ENCODE assay signal across 15 mouse cellular contexts in genomic region chr19:5821847-5822173, GRCm38 (mm10). TPM values are rescaled to one million over a fixed set of nuclear protein-coding genes. Genes with fewer than 3 reads are reported as not detected.
DNase-seq lines count a peak whose midpoint lies in the region; ATAC-seq and TF ChIP-seq lines count a peak whose summit lies in the region.
"Had no signal": no experiment of that assay in that cellular context is flagged by ENCODE, and none has a peak within 500 bp of the region (broad histone marks: within the 10 kb centered on the region; RNA-seq: fewer than 3 reads in every experiment).

No protein-coding gene starts in this region.

- no peak for ATAC-seq in heart, embryonic 14.5 days (ENCODE audit: insufficient number of reproducible peaks, insufficient read depth, low FRiP score, low read depth)
- ATAC-seq in embryonic facial prominence, embryonic 15.5 days (ENCODE audit: insufficient number of reproducible peaks, low FRiP score, low TSS enrichment, low read depth): no peak
- no peak for ATAC-seq in limb, embryonic 12.5 days (ENCODE audit: insufficient number of reproducible peaks, insufficient read depth, low FRiP score, low TSS enrichment, low read depth)
- ATAC-seq: forebrain, embryonic 15.5 days; inflammation-experienced regulatory T-cells, adult 6 months had no signal

- H3K4me3 ChIP-seq in heart, embryonic 14.5 days (ENCODE audit: control insufficient read depth in 1 of 2, insufficient read depth in 1 of 2, low read depth in 1 of 2, low read length in 2 of 2): peak overlapping the region; percentile 23 to 29
- 0 out of 2 replicates have a peak overlapping the region, but pooled peaks have one; percentile 9 for H3K4me3 ChIP-seq in left cerebral cortex, adult 2 months
- H3K4me3 ChIP-seq in embryonic facial prominence, embryonic 15.5 days (replicated peaks): no peak overlapping the region
- H3K4me3 ChIP-seq in limb, embryonic 12.5 days (replicated peaks): no peak overlapping the region
- H3K4me3 ChIP-seq: forebrain, embryonic 15.5 days; midbrain, embryonic 12.5 days had no signal

- no peak for DNase-seq in heart, postnatal 36 days
- DNase-seq in left cerebral cortex, adult 2 months (ENCODE audit: extremely low spot score in 1 of 2, low spot score in 2 of 2): no peak
- no peak for DNase-seq in left cerebral cortex, postnatal 4 days
- no peak for DNase-seq in left cerebral cortex, adult 8-10 months (ENCODE audit: low spot score in 2 of 2)
- DNase-seq in cerebellum, adult 9-10 months: no peak
- DNase-seq: gastrocnemius, postnatal 14 days; lung, postnatal 14 days; spleen, adult 18-20 months; thymus, adult 18-20 months had no signal

- peak overlapping the region; percentile 33 to 91 for H3K27ac ChIP-seq in heart, embryonic 14.5 days (replicated peaks in 1 of 2; ENCODE audit: control insufficient read depth in 1 of 2, insufficient read depth in 1 of 2, low read depth in 2 of 2, low read length in 2 of 2)
- H3K27ac ChIP-seq in left cerebral cortex, adult 2 months: peak overlapping the region; percentile 65
- peak overlapping the region; percentile 52 for H3K27ac ChIP-seq in embryonic facial prominence, embryonic 15.5 days (replicated peaks)
- H3K27ac ChIP-seq in limb, embryonic 12.5 days: peak overlapping the region; percentile 50; the same call in 1 of the 2 replicates
- H3K27ac ChIP-seq: forebrain, embryonic 15.5 days; midbrain, embryonic 12.5 days had no signal

- 53% methylated on average over 5 of the region's 5 CpGs for WGBS in heart, embryonic 14.5 days
- WGBS in embryonic facial prominence, embryonic 15.5 days: 54% methylated on average over 5 of the region's 5 CpGs
- 49% methylated on average over 5 of the region's 5 CpGs for WGBS in limb, embryonic 12.5 days

- peak overlapping the region; percentile 31 for H3K9ac ChIP-seq in heart, embryonic 14.5 days (ENCODE audit: low read length)
- H3K9ac ChIP-seq in embryonic facial prominence, embryonic 15.5 days: no peak overlapping the region
- H3K9ac ChIP-seq in limb, embryonic 12.5 days (replicated peaks): no peak overlapping the region
- H3K9ac ChIP-seq: forebrain, embryonic 15.5 days; midbrain, embryonic 12.5 days had no signal

- 0 out of 2 replicates have a peak, but pooled peaks cover 2% of the 10 kb centered on the region for H3K36me3 ChIP-seq in heart, embryonic 14.5 days (ENCODE audit: control insufficient read depth, insufficient read depth, low read length)
- no peaks in the 10 kb centered on the region for H3K36me3 ChIP-seq in embryonic facial prominence, embryonic 15.5 days
- H3K36me3 ChIP-seq in limb, embryonic 12.5 days: no peaks in the 10 kb centered on the region
- H3K36me3 ChIP-seq: forebrain, embryonic 15.5 days; midbrain, embryonic 12.5 days had no signal

- peak overlapping the region; percentile 58 for H3K4me2 ChIP-seq in heart, embryonic 14.5 days (ENCODE audit: low read length)
- no peak overlapping the region for H3K4me2 ChIP-seq in embryonic facial prominence, embryonic 15.5 days (replicated peaks)
- H3K4me2 ChIP-seq in limb, embryonic 12.5 days: peak overlapping the region; percentile 11; the same call in 1 of the 2 replicates
- H3K4me2 ChIP-seq: forebrain, embryonic 15.5 days; midbrain, embryonic 12.5 days had no signal

- intact Hi-C loops in heart, postnatal 36 days (cut with DNase I): no loop called here
- intact Hi-C loops in left cerebral cortex, adult 2 months (cut with DNase I): loop anchor here (1.0 kb wide), 1 partner anchor 24 kb away; no protein-coding TSS in a partner anchor
- intact Hi-C loops in left cerebral cortex, postnatal 4 days (cut with DNase I): no loop called here

- H3K9me3 ChIP-seq in heart, embryonic 14.5 days (ENCODE audit: control insufficient read depth, low read length): no peaks in the 10 kb centered on the region
- no peaks in the 10 kb centered on the region for H3K9me3 ChIP-seq in embryonic facial prominence, embryonic 15.5 days (replicated peaks)
- no peaks in the 10 kb centered on the region for H3K9me3 ChIP-seq in limb, embryonic 12.5 days
- H3K9me3 ChIP-seq: forebrain, embryonic 15.5 days; midbrain, embryonic 12.5 days had no signal

- no peaks in the 10 kb centered on the region for H3K27me3 ChIP-seq in heart, embryonic 14.5 days (ENCODE audit: control insufficient read depth, insufficient read depth, low read length)
- no peaks in the 10 kb centered on the region for H3K27me3 ChIP-seq in embryonic facial prominence, embryonic 15.5 days
- H3K27me3 ChIP-seq in limb, embryonic 12.5 days: no peaks in the 10 kb centered on the region
- H3K27me3 ChIP-seq: forebrain, embryonic 15.5 days had no signal

- TF ChIP-seq CTCF in left cerebral cortex, adult 2 months (IDR thresholded peaks at IDR 0.05): no peak

- H3K4me1 ChIP-seq in heart, embryonic 14.5 days (ENCODE audit: control insufficient read depth in 2 of 2, insufficient read depth in 2 of 2, low read length in 2 of 2): peaks cover 40 to 67% of the 10 kb centered on the region in 2 experiments
- H3K4me1 ChIP-seq in embryonic facial prominence, embryonic 15.5 days: peaks cover 49% of the 10 kb centered on the region
- H3K4me1 ChIP-seq in limb, embryonic 12.5 days (replicated peaks): peaks cover 40% of the 10 kb centered on the region

RNA-seq across cellular contexts. Expression of gene Scyl1, which starts 50.6 kb away (rescaled TPM):
- 56.9 and 62.3 TPM in 2 replicates for polyA plus RNA-seq in heart, embryonic 14.5 days (2014; fragmentation: Nextera tagmentation; extraction: Ambion mirVana)
- total RNA-seq in heart, postnatal 36 days (2021): 10 to 100 TPM; 69.0 to 72.9 TPM
- 10 to 100 TPM; 92.0 to 98.0 TPM for total RNA-seq in left cerebral cortex, adult 2 months (2021)
- total RNA-seq in left cerebral cortex, postnatal 4 days (2021): 10 to 100 TPM; 81.7 to 81.8 TPM
- polyA plus RNA-seq in embryonic facial prominence, embryonic 15.5 days (2015; fragmentation: Nextera tagmentation; extraction: Ambion mirVana): 81.4 and 81.8 TPM in 2 replicates
- 74.9 and 78.0 TPM in 2 replicates for polyA plus RNA-seq in limb, embryonic 12.5 days (2016; fragmentation: Nextera tagmentation; extraction: Ambion mirVana)
- 100 to 1,000 TPM in 1 of 4 experiments, 10 to 100 TPM in 3; 88.9 to 100 (median 94.9) TPM for total RNA-seq in left cerebral cortex, adult 8-10 months (2022)

RNA-seq across cellular contexts. Expression of gene Frmd8, which starts 53.3 kb away (rescaled TPM):
- 18.5 and 19.2 TPM in 2 replicates for polyA plus RNA-seq in heart, embryonic 14.5 days (2014; fragmentation: Nextera tagmentation; extraction: Ambion mirVana)
- total RNA-seq in heart, postnatal 36 days (2021): 10 to 100 TPM; 11.4 to 11.7 TPM
- 10 to 100 TPM; 10.1 to 13.4 TPM for total RNA-seq in left cerebral cortex, adult 2 months (2021)
- 10 to 100 TPM; 12.1 to 13.4 TPM for total RNA-seq in left cerebral cortex, postnatal 4 days (2021)
- 32.5 and 37.4 TPM in 2 replicates for polyA plus RNA-seq in embryonic facial prominence, embryonic 15.5 days (2015; fragmentation: Nextera tagmentation; extraction: Ambion mirVana)
- polyA plus RNA-seq in limb, embryonic 12.5 days (2016; fragmentation: Nextera tagmentation; extraction: Ambion mirVana): 37.2 and 41.4 TPM in 2 replicates
- total RNA-seq in left cerebral cortex, adult 8-10 months (2022): 10 to 100 TPM; 12.1 to 19.9 (median 13.7) TPM

RNA-seq across cellular contexts. Expression of gene Slc25a45, which starts 55.8 kb away (rescaled TPM):
- polyA plus RNA-seq in heart, embryonic 14.5 days (2014; fragmentation: Nextera tagmentation; extraction: Ambion mirVana): 1.7 and 2.8 TPM in 2 replicates
- 1 to 10 TPM; 3.4 to 4.2 TPM for total RNA-seq in heart, postnatal 36 days (2021)
- total RNA-seq in left cerebral cortex, adult 2 months (2021): 1 to 10 TPM; 2.5 to 2.7 TPM
- 1 to 10 TPM; 1.4 to 2.0 TPM for total RNA-seq in left cerebral cortex, postnatal 4 days (2021)
- 5.9 and 7.5 TPM in 2 replicates for polyA plus RNA-seq in embryonic facial prominence, embryonic 15.5 days (2015; fragmentation: Nextera tagmentation; extraction: Ambion mirVana)
- 1.2 and 2.1 TPM in 2 replicates for polyA plus RNA-seq in limb, embryonic 12.5 days (2016; fragmentation: Nextera tagmentation; extraction: Ambion mirVana)
- total RNA-seq in left cerebral cortex, adult 8-10 months (2022): 1 to 10 TPM; 3.2 to 5.1 (median 4.1) TPM

Comparison
In these comparisons a context has a peak if more than half of its experiments do, and no peak if none do; other contexts are left out.
1. H3K4me3 ChIP-seq: peak in heart, embryonic 14.5 days (2 of 2) and left cerebral cortex, adult 2 months (single experiment); none in embryonic facial prominence, embryonic 15.5 days (single experiment) and limb, embryonic 12.5 days (single experiment).
2. Peak in every context shown above with its lines, with median percentiles within 50 percentile points of each other: H3K27ac ChIP-seq.